Mouse (Mus musculus) small intestine, adult 2 months (tissue): ENCODE data around the gene Luc7l2. TPM values are rescaled to one million over a fixed set of nuclear protein-coding genes. Genes with fewer than 3 reads are reported as not detected.
A peak's percentile ranks its signal among the peaks of the same experiment; 100 is the strongest.
"Not testable (repeated sequence)": the region's sequence is repeated elsewhere in the genome, so short reads cannot be mapped to it uniquely, and the experiment has no call there.

Experiments used
- H3K27ac ChIP-seq: fragments of 200-500 bp; 2 replicates; pipeline ENCODE4 v1.5.1; 2012; ENCODE audit warnings: low read depth, low read length, control low read depth, inconsistent platforms; ENCODE audit not compliant: insufficient read depth
- H3K27me3 ChIP-seq: fragments of 200-500 bp; 2 replicates; pipeline ENCODE4 v1.6.1; 2012; ENCODE audit warnings: mild to moderate bottlenecking, moderate library complexity, low read length, inconsistent platforms; ENCODE audit not compliant: control insufficient read depth, insufficient read depth
- H3K36me3 ChIP-seq: fragments of 200-500 bp; 2 replicates; pipeline ENCODE4 v1.6.1; 2012; ENCODE audit warnings: mild to moderate bottlenecking, low read length, control low read depth, inconsistent platforms; ENCODE audit not compliant: control insufficient read depth, insufficient read depth
- H3K4me1 ChIP-seq: fragments of 200-500 bp; 2 replicates; pipeline ENCODE4 v1.6.1; 2012; ENCODE audit warnings: low read length, inconsistent platforms, mixed read lengths; ENCODE audit not compliant: control insufficient read depth, insufficient read depth, insufficient read length
- H3K4me3 ChIP-seq: fragments of 200-500 bp; 2 replicates; pipeline ENCODE4 v1.5.1; 2012; ENCODE audit warnings: low read depth, mild to moderate bottlenecking, control low read depth, inconsistent platforms, low read length, moderate library complexity
- CTCF ChIP-seq: fragments of 200-500 bp; IDR thresholded peaks from 2 replicates; pipeline ENCODE4 v1.5.1; 2012; ENCODE audit warnings: low read depth, mild to moderate bottlenecking, control low read depth, inconsistent platforms, low read length, moderate library complexity, mixed read lengths; ENCODE audit not compliant: insufficient replicate concordance, insufficient read length; ENCODE audit errors: extremely low read depth
- POLR2A ChIP-seq: fragments of 200-500 bp; IDR thresholded peaks from 2 replicates; pipeline ENCODE4 v1.6.1; 2012; ENCODE audit warnings: low read depth, mild to moderate bottlenecking, control low read depth, inconsistent platforms, low read length, moderate library complexity
- WGBS: fragments of 180-500 bp; shearing (Covaris S2); methylation state at CpG from one replicate; pipeline ENCODE4 v1.1.7; 2018; 5-methylcytosine and 5-hydroxymethylcytosine counted together
- polyA plus RNA-seq: library from polyadenylated mRNA; depleted of rRNA; stranded (reverse); fragments of >200 nt; gene quantifications from 2 replicates; pipeline ENCODE4 v1.2.3, GENCODE M21; 2012

The Luc7l2 gene
- polyA plus RNA-seq, 1 experiment, result 14.7 TPM

- Histone ChIP-seq H3K27ac (peak within 1 kb of the TSS; percentile 95), H3K4me1 (peaks cover 4% of the 10 kb centered on the region; the same call in 1 of the 2 replicates), H3K4me3 (peak within 1 kb of the TSS; percentile 89), H3K36me3 (no peaks in the 10 kb centered on the region), H3K27me3 (no peaks in the 10 kb centered on the region)
- WGBS, result under 1% methylated on average over 41 of the region's 41 CpGs
- peak; percentile 79; the same call in 1 of the 2 replicates for TF ChIP-seq POLR2A
- TF ChIP-seq CTCF, result no peak
Measured at GRCm38 (mm10) chr6:38533428-38534405, 17.4 kb upstream of the Luc7l2 start, which contains the start of gene Fmc1. Fmc1 (plus strand) TSS chr6:38533502.

GRCm38 (mm10) chr6:38534640-38535365 is 16.3 kb upstream of the Luc7l2 start:
- WGBS, result under 1% methylated on average over 53 of the region's 53 CpGs
- Histone ChIP-seq H3K4me1 (peaks cover 4% of the 10 kb centered on the region; the same call in 1 of the 2 replicates), H3K27ac (peak overlapping the region; percentile 91), H3K36me3 (no peaks in the 10 kb centered on the region; the same call in 1 of the 2 replicates), H3K27me3 (no peaks in the 10 kb centered on the region), H3K4me3 (peak overlapping the region; percentile 89)
- TF ChIP-seq POLR2A, result peak; percentile 25; the same call in 1 of the 2 replicates
- peak; percentile 90 for TF ChIP-seq CTCF

GRCm38 (mm10) chr6:38535366-38535690 is 15.8 kb upstream of the Luc7l2 start:
- TF ChIP-seq POLR2A, result no peak
- TF ChIP-seq CTCF, result no peak
- WGBS, result under 1% methylated on average over 9 of the region's 9 CpGs
- peak overlapping the region; percentile 89 for H3K4me3 ChIP-seq
- peaks cover 4% of the 10 kb centered on the region; the same call in 1 of the 2 replicates for H3K4me1 ChIP-seq
- no peaks in the 10 kb centered on the region for H3K27me3 ChIP-seq
- H3K36me3 ChIP-seq, result no peaks in the 10 kb centered on the region; the same call in 1 of the 2 replicates
- H3K27ac ChIP-seq, result no peak overlapping the region

- Histone ChIP-seq H3K4me1 (peaks cover 4% of the 10 kb centered on the region; the same call in 1 of the 2 replicates), H3K27ac (no peak overlapping the region), H3K27me3 (no peaks in the 10 kb centered on the region), H3K4me3 (no peak overlapping the region), H3K36me3 (no peaks in the 10 kb centered on the region; the same call in 1 of the 2 replicates)
- no peak for TF ChIP-seq POLR2A
- WGBS, result 82% methylated on average over 1 of the region's 1 CpGs
Measured at GRCm38 (mm10) chr6:38535788-38536187, 15.3 kb upstream of the Luc7l2 start.

GRCm38 (mm10) chr6:38544141-38544540 is 7.0 kb upstream of the Luc7l2 start:
- WGBS, result 89% methylated on average over 5 of the region's 5 CpGs
- not testable (repeated sequence) for H3K27me3 ChIP-seq, H3K4me1 ChIP-seq, H3K27ac ChIP-seq, H3K36me3 ChIP-seq, H3K4me3 ChIP-seq

- not testable (repeated sequence) for H3K4me1 ChIP-seq, H3K36me3 ChIP-seq, H3K4me3 ChIP-seq, H3K27ac ChIP-seq, H3K27me3 ChIP-seq
- WGBS, result 81% methylated on average over 2 of the region's 2 CpGs
Measured at GRCm38 (mm10) chr6:38547005-38547404, 4.1 kb upstream of the Luc7l2 start.

GRCm38 (mm10) chr6:38547707-38548106 is 3.4 kb upstream of the Luc7l2 start:
- TF ChIP-seq CTCF (no peak), POLR2A (no peak)
- H3K27me3 ChIP-seq, result no peaks in the 10 kb centered on the region
- no peaks in the 10 kb centered on the region for H3K4me1 ChIP-seq
- no peak overlapping the region for H3K27ac ChIP-seq
- H3K4me3 ChIP-seq, result no peak overlapping the region
- WGBS, result 58% methylated on average over 1 of the region's 1 CpGs
- no peaks in the 10 kb centered on the region for H3K36me3 ChIP-seq

GRCm38 (mm10) chr6:38548595-38548994 is 2.5 kb upstream of the Luc7l2 start:
- WGBS, result 95% methylated on average over 7 of the region's 7 CpGs
- H3K4me1 ChIP-seq, H3K27me3 ChIP-seq, H3K4me3 ChIP-seq, H3K27ac ChIP-seq, H3K36me3 ChIP-seq: not testable (repeated sequence)

- H3K4me1 ChIP-seq, H3K27ac ChIP-seq, H3K4me3 ChIP-seq, H3K27me3 ChIP-seq, H3K36me3 ChIP-seq: not testable (repeated sequence)
- 71% methylated on average over 6 of the region's 6 CpGs for WGBS
Measured at GRCm38 (mm10) chr6:38549840-38550239, 1.3 kb upstream of the Luc7l2 start.
